Mouse (Mus musculus) kidney, postnatal 14 days (tissue): ENCODE measurements around the gene Mrln.

Experiments used
- DNase-seq: peaks from one replicate; pipeline ENCODE4 v3.0.0; 2022; ENCODE audit warnings: mixed read lengths

Gene Mrln

DNA sequence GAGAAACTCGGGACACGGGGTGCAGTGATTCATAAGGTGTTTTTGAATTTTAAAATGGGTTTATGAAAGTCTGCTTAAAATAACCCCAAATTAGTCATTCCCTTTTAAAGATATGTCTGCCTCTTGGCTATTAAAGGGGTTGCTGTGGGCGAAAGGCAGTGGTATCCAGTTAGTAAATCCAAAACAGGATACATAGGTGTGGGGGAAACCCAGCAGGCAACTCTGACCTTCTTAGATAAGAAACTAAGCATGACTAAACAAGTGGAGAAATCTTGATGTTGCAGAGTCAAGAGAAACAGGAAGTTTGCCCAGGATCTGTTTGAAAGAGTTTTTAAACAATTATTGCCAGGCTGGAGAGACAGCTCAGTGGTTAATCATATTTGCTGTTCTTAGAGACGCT lies 52.6 kb downstream of the Mrln start:
- DNase-seq, result no peak

DNA sequence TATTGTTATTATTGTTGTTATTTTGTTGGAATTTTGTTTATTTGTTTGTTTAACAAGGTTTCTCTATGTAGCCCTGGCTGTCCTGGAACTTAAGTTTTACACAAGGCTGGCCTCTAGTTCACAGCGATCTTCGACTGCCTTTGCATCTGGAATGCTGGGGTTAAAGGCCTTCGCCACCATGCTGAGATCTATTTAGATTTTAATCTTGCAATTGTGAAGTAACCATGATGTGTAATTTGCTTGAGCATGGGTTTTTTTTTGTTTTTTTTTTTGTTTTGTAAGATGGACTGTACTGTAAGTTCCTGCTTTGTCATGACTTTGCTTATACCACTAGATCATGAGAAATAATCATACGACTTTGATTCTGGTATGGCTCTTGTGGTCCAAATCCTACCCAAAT lies 56.4 kb downstream of the Mrln start:
- no peak for DNase-seq

DNA sequence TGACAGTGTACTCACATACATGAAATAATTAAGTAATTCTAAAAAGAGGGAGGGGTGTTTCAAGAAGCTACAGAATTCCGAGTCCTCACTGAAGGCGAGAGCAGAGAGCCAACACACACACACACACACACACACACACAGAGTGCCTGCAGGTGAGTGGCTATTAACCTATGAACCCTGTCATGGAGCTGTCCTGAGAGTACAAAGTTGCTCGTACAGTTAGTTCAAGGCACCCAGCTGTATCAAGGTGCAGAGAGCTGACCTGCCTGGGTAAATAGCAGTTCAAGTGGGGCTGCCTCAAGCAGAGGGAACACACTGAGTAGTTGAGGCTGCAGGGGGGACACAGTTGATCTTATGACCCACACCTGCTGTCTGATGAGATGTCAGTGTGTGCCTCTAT lies 57.6 kb downstream of the Mrln start:
- DNase-seq, result peak; percentile 79

DNA sequence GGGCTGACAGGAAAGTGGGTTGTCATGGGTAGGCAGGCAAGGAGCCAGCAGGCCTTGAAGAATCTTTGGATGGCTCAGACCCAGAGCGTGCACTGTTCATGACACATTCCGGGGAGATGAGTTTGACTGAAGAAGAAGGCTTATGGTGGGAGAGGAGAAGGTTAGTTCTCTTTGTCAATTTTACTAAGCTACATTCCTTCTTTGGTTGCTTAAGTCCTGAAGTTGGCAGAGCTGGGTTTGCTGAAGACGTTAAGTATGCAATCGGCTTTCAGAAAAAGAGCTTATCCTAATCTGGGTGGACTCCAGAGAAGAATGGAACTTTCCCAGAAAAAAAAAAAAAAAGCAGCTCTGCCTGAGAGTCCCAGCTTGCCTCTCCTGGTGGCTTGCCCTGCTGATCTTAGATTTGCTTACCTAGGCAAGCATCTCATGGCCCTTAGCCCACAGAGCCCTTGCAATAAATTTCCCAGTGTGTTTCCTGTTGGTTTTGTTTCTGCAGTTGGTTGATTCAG lies 59.3 kb downstream of the Mrln start:
- DNase-seq, result peak; percentile 62

DNA sequence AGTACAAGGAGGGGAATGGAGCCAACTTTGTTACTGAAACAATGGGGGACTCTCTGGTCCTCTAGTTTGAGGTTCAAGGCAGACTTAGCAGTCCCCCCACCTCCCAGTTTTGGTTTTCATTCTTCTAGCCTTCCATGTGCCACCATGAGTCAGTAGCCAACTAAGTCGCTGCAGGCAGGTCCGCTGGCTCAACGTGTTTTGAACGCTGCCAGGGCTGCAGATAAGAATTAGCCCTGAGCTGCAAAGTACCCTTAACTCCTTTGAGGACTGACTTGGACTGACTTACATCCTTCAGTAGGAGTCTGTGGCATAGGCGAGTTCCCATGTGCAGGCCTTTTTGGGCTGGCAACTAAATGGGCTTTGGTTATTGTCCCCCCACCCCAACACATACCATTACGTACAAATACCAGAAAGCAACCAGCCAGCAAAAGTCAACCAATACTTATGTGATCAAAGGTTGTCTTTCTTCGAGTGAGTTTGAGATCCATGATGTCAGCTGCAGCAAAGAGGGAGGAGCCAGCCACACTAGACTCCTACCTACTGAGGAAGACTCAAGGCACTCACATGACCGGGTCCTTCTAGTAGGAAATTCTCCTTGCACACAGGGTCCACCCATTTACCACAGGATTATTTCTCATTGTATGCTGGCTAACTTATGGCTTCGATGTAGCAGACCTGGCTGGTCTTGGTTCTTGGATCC lies 60.0 kb downstream of the Mrln start:
- DNase-seq, result no peak

DNA sequence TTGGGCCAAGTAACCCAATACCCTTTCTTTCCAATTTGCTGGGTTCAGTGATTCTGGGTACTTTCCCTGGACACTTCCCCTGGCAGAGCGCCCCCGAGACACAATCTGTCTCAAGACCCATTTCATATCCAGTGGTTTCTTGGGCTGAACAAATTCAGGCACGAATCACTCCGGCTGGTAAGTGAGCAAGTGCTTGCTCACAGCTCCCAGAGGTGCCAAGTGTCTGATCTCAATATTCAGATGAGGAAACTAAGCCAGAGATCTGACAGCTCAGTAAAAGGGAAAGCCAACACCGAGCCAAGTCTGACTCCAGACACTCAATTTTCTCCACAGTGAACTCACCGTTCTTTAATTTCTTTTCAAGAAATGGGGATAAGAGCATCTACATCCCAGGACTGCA lies 62.0 kb downstream of the Mrln start:
- no peak for DNase-seq

DNA sequence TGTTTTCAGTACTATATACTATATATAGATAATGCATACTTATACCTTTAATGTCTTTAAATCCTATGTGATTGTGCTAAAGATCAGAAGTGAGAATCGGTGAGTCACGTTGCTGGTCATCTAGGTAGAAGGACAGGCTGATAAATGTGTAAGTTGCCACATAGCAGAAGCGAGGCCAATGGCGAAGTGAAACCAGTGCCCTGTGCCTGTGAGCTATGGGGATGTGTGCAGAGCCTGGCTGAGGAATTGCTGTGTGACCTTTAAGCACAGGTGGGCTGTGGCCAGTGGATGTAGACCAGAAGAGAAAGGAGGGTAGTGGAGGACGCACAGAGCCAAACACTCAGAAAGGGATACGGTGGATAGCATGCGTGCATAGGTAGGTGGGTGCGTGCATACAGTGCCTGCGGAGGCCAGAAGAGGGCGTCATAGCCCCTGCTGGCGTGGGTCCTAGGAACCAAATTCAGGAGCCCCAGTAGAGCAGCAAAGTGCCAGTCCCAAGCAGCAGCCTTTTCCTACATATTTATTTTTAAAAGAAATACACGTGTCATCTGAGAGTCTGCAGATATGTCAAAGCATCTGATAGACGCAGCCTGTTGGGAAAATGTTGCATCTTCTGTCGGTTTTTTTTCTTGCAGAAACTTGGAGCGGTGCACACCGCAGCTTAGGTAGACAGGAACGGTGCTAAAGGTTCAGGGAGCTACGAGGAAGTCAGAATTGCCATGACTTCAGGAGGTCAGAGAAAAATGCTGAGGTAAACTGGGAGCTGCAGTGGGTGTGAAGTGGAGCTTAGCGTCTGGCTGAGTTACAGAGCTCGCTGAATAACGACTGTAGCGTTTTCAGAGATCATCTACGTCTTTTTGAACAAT lies 64.3 kb downstream of the Mrln start:
- no peak for DNase-seq
